ENCODE assay signal across 12 mouse cellular contexts in genomic region chr9:37093086-37093485, GRCm38 (mm10). TPM values are rescaled to one million over a fixed set of nuclear protein-coding genes. Genes with fewer than 3 reads are reported as not detected.
DNase-seq lines count a peak whose midpoint lies in the region; ATAC-seq and TF ChIP-seq lines count a peak whose summit lies in the region.
"Had no signal": no experiment of that assay in that cellular context is flagged by ENCODE, and none has a peak within 500 bp of the region (broad histone marks: within the 10 kb centered on the region; RNA-seq: fewer than 3 reads in every experiment).

No protein-coding gene starts in this region.

- peak; percentile 50 for DNase-seq in kidney, postnatal 0 days (ENCODE audit: low spot score)
- no peak for DNase-seq in kidney, adult 9 months
- DNase-seq in embryo, embryonic 9.5 days (ENCODE audit: extremely low spot score), result peak; percentile 89
- peak; percentile 76 for DNase-seq in neural tube, embryonic 11.5 days (ENCODE audit: low spot score)
- DNase-seq in layer of hippocampus, adult 8-10 months (ENCODE audit: low spot score in 2 of 2), result no peak
- no peak for DNase-seq in heart, postnatal 10 days
- DNase-seq: cerebellum, adult 18-20 months; heart, adult 2 months; thymus, postnatal 4 days had no signal

- H3K27ac ChIP-seq in kidney, postnatal 0 days, result peak overlapping the region; percentile 42; the same call in 1 of the 2 replicates
- peak overlapping the region; percentile 55; the same call in 1 of the 2 replicates for H3K27ac ChIP-seq in hindbrain, embryonic 13.5 days
- H3K27ac ChIP-seq in neural tube, embryonic 11.5 days (ENCODE audit: low read depth, low read length), result peak overlapping the region; percentile 85
- H3K27ac ChIP-seq: forebrain, embryonic 13.5 days; heart, adult 2 months; intestine, embryonic 15.5 days had no signal

- no peak for ATAC-seq in kidney, postnatal 0 days (replicated peaks; ENCODE audit: low FRiP score, low read depth)
- ATAC-seq in hindbrain, embryonic 13.5 days (ENCODE audit: low FRiP score), result no peak
- peak; percentile 45 for ATAC-seq in neural tube, embryonic 11.5 days (ENCODE audit: insufficient read depth, low FRiP score, low TSS enrichment)
- ATAC-seq: forebrain, embryonic 13.5 days; intestine, embryonic 15.5 days had no signal

- H3K4me3 ChIP-seq in kidney, postnatal 0 days (replicated peaks; ENCODE audit: low read depth, low read length), result no peak overlapping the region
- no peak overlapping the region for H3K4me3 ChIP-seq in hindbrain, embryonic 13.5 days
- H3K4me3 ChIP-seq in neural tube, embryonic 11.5 days (ENCODE audit: low read depth, low read length), result no peak overlapping the region
- H3K4me3 ChIP-seq: forebrain, embryonic 13.5 days; heart, adult 2 months; intestine, embryonic 15.5 days had no signal

- H3K9ac ChIP-seq in kidney, postnatal 0 days (ENCODE audit: low read depth, low read length), result no peak overlapping the region
- no peak overlapping the region for H3K9ac ChIP-seq in hindbrain, embryonic 13.5 days
- H3K9ac ChIP-seq in neural tube, embryonic 11.5 days (ENCODE audit: low read length), result no peak overlapping the region
- H3K9ac ChIP-seq: forebrain, embryonic 13.5 days; intestine, embryonic 15.5 days had no signal

- H3K4me1 ChIP-seq in kidney, postnatal 0 days (replicated peaks; ENCODE audit: insufficient read depth, low read length), result peaks cover 8% of the 10 kb centered on the region
- H3K4me1 ChIP-seq in hindbrain, embryonic 13.5 days (replicated peaks), result peaks cover 59% of the 10 kb centered on the region
- H3K4me1 ChIP-seq in neural tube, embryonic 11.5 days (ENCODE audit: control insufficient read depth, insufficient read depth, low read length), result peaks cover 59% of the 10 kb centered on the region
- H3K4me1 ChIP-seq: intestine, embryonic 15.5 days had no signal

- H3K27me3 ChIP-seq in kidney, postnatal 0 days (ENCODE audit: insufficient read depth, low read length), result no peaks in the 10 kb centered on the region
- H3K27me3 ChIP-seq in hindbrain, embryonic 13.5 days, result no peaks in the 10 kb centered on the region
- H3K27me3 ChIP-seq in neural tube, embryonic 11.5 days (ENCODE audit: control insufficient read depth, insufficient read depth, low read length), result no peaks in the 10 kb centered on the region
- H3K27me3 ChIP-seq: forebrain, embryonic 13.5 days; intestine, embryonic 15.5 days had no signal

- intact Hi-C loops in heart, postnatal 10 days (cut with DNase I), result no loop called here

- no peak overlapping the region for H3K4me2 ChIP-seq in kidney, postnatal 0 days (ENCODE audit: low read length)
- no peak overlapping the region for H3K4me2 ChIP-seq in hindbrain, embryonic 13.5 days
- H3K4me2 ChIP-seq in neural tube, embryonic 11.5 days (ENCODE audit: low read depth), result no peak overlapping the region
- H3K4me2 ChIP-seq: forebrain, embryonic 13.5 days; intestine, embryonic 15.5 days had no signal

- H3K9me3 ChIP-seq in kidney, postnatal 0 days (replicated peaks; ENCODE audit: low read length), result no peaks in the 10 kb centered on the region
- H3K9me3 ChIP-seq in hindbrain, embryonic 13.5 days, result no peaks in the 10 kb centered on the region
- no peaks in the 10 kb centered on the region for H3K9me3 ChIP-seq in neural tube, embryonic 11.5 days (ENCODE audit: control insufficient read depth, low read length)
- H3K9me3 ChIP-seq: forebrain, embryonic 13.5 days; intestine, embryonic 15.5 days had no signal

- H3K36me3 ChIP-seq in kidney, postnatal 0 days (ENCODE audit: insufficient read depth, low read length), result no peaks in the 10 kb centered on the region
- H3K36me3 ChIP-seq in hindbrain, embryonic 13.5 days, result no peaks in the 10 kb centered on the region
- no peaks in the 10 kb centered on the region for H3K36me3 ChIP-seq in neural tube, embryonic 11.5 days (ENCODE audit: control insufficient read depth, insufficient read depth, low read length)
- H3K36me3 ChIP-seq: intestine, embryonic 15.5 days had no signal

- WGBS in kidney, postnatal 0 days, result 25% methylated on average over 5 of the region's 5 CpGs
- WGBS in hindbrain, embryonic 13.5 days, result 3% methylated on average over 5 of the region's 5 CpGs
- WGBS in neural tube, embryonic 11.5 days, result 0% methylated on average over 5 of the region's 5 CpGs

- no peak for TF ChIP-seq CTCF in kidney, postnatal 0 days (IDR thresholded peaks at IDR 0.05; ENCODE audit: low read depth)

RNA-seq across cellular contexts. Expression of gene Pknox2, which starts 54.1 kb away (rescaled TPM):
- 6.0 and 8.2 TPM in 2 replicates for polyA plus RNA-seq in kidney, postnatal 0 days (2015; fragmentation: Nextera tagmentation; extraction: Ambion mirVana)
- polyA plus RNA-seq in hindbrain, embryonic 13.5 days (2015; fragmentation: Nextera tagmentation; extraction: Ambion mirVana), result 39.5 and 44.7 TPM in 2 replicates
- 22.8 and 24.3 TPM in 2 replicates for polyA plus RNA-seq in neural tube, embryonic 11.5 days (2014; fragmentation: Nextera tagmentation; extraction: Ambion mirVana)
- 10 to 100 TPM; 38.5 to 59.5 (median 43.0) TPM for total RNA-seq in layer of hippocampus, adult 8-10 months (2022)
- total RNA-seq in heart, postnatal 10 days (2021), result 1 to 10 TPM; 5.2 to 5.8 TPM

Comparison
In these comparisons a context has a peak if more than half of its experiments do, and no peak if none do; other contexts are left out.
1. DNase-seq: peak in kidney, postnatal 0 days (single experiment), embryo, embryonic 9.5 days (single experiment) and neural tube, embryonic 11.5 days (single experiment); none in kidney, adult 9 months (single experiment), layer of hippocampus, adult 8-10 months (0 of 2) and heart, postnatal 10 days (0 of 2).
2. Peak in every context shown above with its lines, with median percentiles within 50 percentile points of each other: H3K27ac ChIP-seq.